Mouse (Mus musculus) small intestine, adult 2 months (tissue): ENCODE data around the gene 1700029I15Rik.

Source experiments
- CTCF ChIP-seq: fragments of 200-500 bp; IDR thresholded peaks from 2 replicates; pipeline ENCODE4 v1.5.1; 2012; ENCODE audit warnings: low read depth, mild to moderate bottlenecking, control low read depth, inconsistent platforms, low read length, moderate library complexity, mixed read lengths; ENCODE audit not compliant: insufficient replicate concordance, insufficient read length; ENCODE audit errors: extremely low read depth
- POLR2A ChIP-seq: fragments of 200-500 bp; IDR thresholded peaks from 2 replicates; pipeline ENCODE4 v1.6.1; 2012; ENCODE audit warnings: low read depth, mild to moderate bottlenecking, control low read depth, inconsistent platforms, low read length, moderate library complexity

GRCm38 (mm10) chr2:92375788-92376187, 6.5 kb upstream of the 1700029I15Rik start:
- TF ChIP-seq CTCF (no peak), POLR2A (no peak)
